Mouse (Mus musculus) granulocyte monocyte progenitor cell, adult 5-6 weeks (primary cell): Measurements from ENCODE around the gene Gata2. TPM values are rescaled to one million over a fixed set of nuclear protein-coding genes. Genes with fewer than 3 reads are reported as not detected.

Experiments used
- ATAC-seq: replicated peaks from 2 replicates; pipeline ENCODE4 v1.8.0; 2016; ENCODE audit warnings: mild to moderate bottlenecking, moderate TSS enrichment, inconsistent platforms; ENCODE audit not compliant: poor library complexity, severe bottlenecking
- total RNA-seq, 2 experiments: library from RNA; stranded (forward) in 1 of 2; stranded (reverse) in 1 of 2; fragments of 200-712, 200-1000 nt in 1 of 2; fragments of >200 nt in 1 of 2; fragmentation: Nextera tagmentation in 1 of 2; gene quantifications; 2 replicates each; pipeline ENCODE4 v1.2.3; 2014 to 2017

Gata2 gene
- total RNA-seq, 2 experiments from 2014 or later, result 6.4 to 21.0 TPM

DNA sequence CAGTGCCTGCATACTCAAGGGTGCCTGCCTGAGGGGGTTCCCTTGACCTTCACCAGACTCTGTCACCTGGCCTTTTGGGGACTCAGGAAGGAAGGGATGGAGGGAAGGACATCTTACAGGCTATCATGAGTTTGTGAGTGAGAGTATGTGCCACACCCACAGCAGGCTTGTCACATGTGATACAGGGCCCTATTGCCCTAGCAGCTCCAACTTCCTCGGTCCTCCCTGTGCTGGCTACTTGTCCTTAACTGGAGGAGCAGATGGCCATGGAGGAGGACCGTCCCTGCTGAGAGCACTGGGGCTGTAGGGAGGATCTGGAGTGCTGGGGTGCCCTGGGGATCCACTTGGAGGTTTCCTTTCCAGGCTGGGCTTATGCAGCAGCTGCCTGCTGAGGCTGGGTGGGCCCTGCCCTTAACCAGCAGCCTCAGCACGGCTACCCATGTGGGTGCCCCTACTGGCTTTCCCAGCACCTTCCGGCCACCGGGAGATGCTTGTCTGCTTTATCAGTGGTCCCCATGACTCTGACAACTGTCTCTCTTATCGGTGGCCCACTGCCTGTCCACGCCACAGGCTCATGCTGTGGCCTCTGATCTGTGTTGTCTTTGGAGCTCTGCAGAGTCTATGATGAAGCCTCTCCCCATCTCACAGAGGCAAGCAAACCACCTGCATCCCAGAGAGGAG lies 58.2 kb downstream of the Gata2 start:
- ATAC-seq, result no peak

GRCm38 (mm10) chr6:88254082-88254481 lies 60.4 kb downstream of the Gata2 start:
- ATAC-seq, result peak; percentile 70

- ATAC-seq, result no peak
These were observed 61.7 kb downstream of the Gata2 start for GRCm38 (mm10) chr6:88255435-88255834.

Other genes starting within 250 kb of the Gata2 start
- gene H1fx, start 212.3 kb upstream of the Gata2 start, total RNA-seq (2014; fragmentation: Nextera tagmentation), result 1.4 and 4.9 TPM in 2 replicates
- gene H1fx, start 212.3 kb upstream of the Gata2 start, total RNA-seq (2017), result 0.78 and 2.7 TPM in 2 replicates
- 239 and 246 TPM in 2 replicates for gene Rab7, start 148.6 kb upstream of the Gata2 start, total RNA-seq (2014; fragmentation: Nextera tagmentation)
- 89.1 and 102 TPM in 2 replicates for gene Rab7, start 148.6 kb upstream of the Gata2 start, total RNA-seq (2017)
- gene Rpn1, start 109.4 kb upstream of the Gata2 start, total RNA-seq (2014; fragmentation: Nextera tagmentation), result 254 and 266 TPM in 2 replicates
- gene Rpn1, start 109.4 kb upstream of the Gata2 start, total RNA-seq (2017), result 386 and 482 TPM in 2 replicates
- not detected in 2 replicates for gene Dnajb8, start 28.4 kb downstream of the Gata2 start, total RNA-seq (2014; fragmentation: Nextera tagmentation)
- gene Dnajb8, start 28.4 kb downstream of the Gata2 start, total RNA-seq (2017), result not detected in 2 replicates